Mouse (Mus musculus) natural killer cell, adult 2 months (primary cell): Measurements from ENCODE around the gene Kcnh8.

Experiments used
- DNase-seq, 2 experiments: peaks; one replicate each; pipeline ENCODE4 v3.0.0; 2022; ENCODE audit warnings: low spot score in 2 of 2

Kcnh8 gene

GRCm38 (mm10) chr17:52819007-52819406 is 216.5 kb downstream of the Kcnh8 start:
- no peak for DNase-seq

GRCm38 (mm10) chr17:52829678-52830077 is 227.2 kb downstream of the Kcnh8 start:
- DNase-seq, result no peak

GRCm38 (mm10) chr17:52873195-52873594 is 270.7 kb downstream of the Kcnh8 start:
- DNase-seq, result no peak

- DNase-seq, result no peak
Measured at GRCm38 (mm10) chr17:52878964-52879363, 276.5 kb downstream of the Kcnh8 start.

- no peak for DNase-seq
Measured at GRCm38 (mm10) chr17:52880051-52880450, 277.5 kb downstream of the Kcnh8 start.

GRCm38 (mm10) chr17:52885210-52885609 is 282.7 kb downstream of the Kcnh8 start:
- DNase-seq, result no peak

GRCm38 (mm10) chr17:52920519-52921106 is 318.1 kb downstream of the Kcnh8 start:
- DNase-seq, result no peak

GRCm38 (mm10) chr17:52943966-52944365 is 341.5 kb downstream of the Kcnh8 start:
- DNase-seq, result no peak

GRCm38 (mm10) chr17:52972735-52973134 is 370.2 kb downstream of the Kcnh8 start:
- DNase-seq, result no peak

- DNase-seq, result no peak
Measured at GRCm38 (mm10) chr17:52980958-52981357, 378.4 kb downstream of the Kcnh8 start.
